Mouse (Mus musculus) layer of hippocampus, postnatal 10 days (tissue): ENCODE data around the gene Brd3os. TPM values are rescaled to one million over a fixed set of nuclear protein-coding genes. Genes with fewer than 3 reads are reported as not detected.

Experiments
- DNase-seq, 2 experiments: peaks; one replicate each; pipeline ENCODE4 v3.0.0; 2021; ENCODE audit warnings: low spot score in 2 of 2
- total RNA-seq, 2 experiments: library from RNA; stranded (reverse); gene quantifications; 2 replicates each; pipeline ENCODE4 v1.2.3; 2021

Gene Brd3os
- total RNA-seq, 2 experiments from 2014 or later, result 25.3 to 26.6 TPM

DNA sequence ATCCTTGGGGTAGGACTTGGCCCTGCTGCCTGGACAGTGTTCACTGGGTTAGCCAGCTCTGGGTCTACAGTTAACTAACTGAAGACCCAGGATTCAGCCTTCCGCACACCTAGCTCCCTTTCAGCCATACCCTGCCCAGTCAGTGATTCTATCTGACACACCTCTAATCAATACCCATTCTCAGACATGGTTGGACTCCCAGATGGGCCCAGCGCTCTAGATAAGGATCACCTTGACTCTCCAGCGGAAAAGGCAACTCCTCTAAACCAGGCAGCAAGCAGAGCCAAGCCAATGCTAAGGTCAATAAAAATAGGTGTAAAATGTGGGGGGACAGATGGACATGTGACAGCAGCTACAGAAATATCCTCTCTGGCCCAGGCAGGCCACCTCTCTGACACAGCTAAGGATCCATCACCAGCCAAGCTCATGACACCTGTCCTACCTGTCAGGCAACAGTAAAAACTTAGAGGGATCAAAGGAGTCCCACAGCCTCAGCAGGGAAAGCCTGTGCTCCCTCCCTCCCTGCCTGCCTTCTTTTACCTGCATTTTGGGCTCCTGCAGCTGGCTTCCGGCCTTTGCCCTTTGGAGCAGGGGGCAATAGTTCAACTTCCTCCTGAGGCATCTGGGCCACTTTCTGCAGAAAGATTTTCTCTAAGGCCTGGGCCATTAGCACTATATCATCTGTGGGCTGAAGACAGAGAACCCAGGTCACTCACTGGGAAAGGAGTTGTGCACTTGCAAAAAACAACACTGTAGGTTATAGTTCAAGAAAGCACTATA, 19.9 kb downstream of the Brd3os start:
- no peak for DNase-seq

DNA sequence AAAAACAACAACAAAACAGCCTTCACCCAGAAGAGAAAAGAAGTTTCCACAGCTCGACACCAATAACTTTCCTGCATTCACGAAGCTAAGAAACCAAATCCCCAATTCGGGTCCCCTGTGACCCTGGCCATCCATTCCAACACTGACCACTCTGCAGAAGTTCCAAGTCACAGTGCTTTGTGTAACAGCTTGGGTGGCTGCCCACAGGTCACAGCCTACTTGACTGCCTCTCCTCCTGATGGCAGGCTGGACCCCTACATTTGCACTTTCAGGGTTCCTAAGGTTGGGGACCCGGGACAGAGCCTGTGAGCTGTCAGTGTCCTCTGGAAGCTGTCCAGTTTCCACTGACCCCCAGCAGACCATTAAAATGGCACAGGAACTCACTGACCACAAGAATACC, 20.8 kb downstream of the Brd3os start:
- DNase-seq, result no peak

GRCm38 (mm10) chr2:27469292-27469990, 27.3 kb downstream of the Brd3os start:
- no peak for DNase-seq

DNA sequence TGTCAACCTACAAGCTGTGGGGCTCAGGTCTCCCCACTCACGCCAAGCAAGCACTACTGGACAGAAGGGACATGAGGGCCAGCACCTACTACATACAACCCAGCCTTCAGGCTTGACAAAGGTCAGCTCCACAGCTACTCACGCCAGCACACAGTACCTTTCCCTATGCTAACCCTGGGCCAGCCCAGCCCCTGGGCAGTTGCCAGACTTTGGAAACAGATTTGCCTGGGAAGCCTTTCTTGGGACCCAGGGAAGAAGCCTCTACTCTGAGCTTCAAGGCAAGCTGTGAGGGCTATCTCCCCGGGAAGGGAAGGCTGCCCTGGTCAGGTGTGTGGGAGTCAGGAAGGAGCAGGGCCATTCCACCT, 27.8 kb downstream of the Brd3os start:
- DNase-seq, result peak in 1 of 2 experiments; percentile 3

GRCm38 (mm10) chr2:27470535-27470934, 28.4 kb downstream of the Brd3os start:
- DNase-seq, result no peak

- DNase-seq, result no peak
These were observed 29.1 kb downstream of the Brd3os start for GRCm38 (mm10) chr2:27471170-27471584.

DNA sequence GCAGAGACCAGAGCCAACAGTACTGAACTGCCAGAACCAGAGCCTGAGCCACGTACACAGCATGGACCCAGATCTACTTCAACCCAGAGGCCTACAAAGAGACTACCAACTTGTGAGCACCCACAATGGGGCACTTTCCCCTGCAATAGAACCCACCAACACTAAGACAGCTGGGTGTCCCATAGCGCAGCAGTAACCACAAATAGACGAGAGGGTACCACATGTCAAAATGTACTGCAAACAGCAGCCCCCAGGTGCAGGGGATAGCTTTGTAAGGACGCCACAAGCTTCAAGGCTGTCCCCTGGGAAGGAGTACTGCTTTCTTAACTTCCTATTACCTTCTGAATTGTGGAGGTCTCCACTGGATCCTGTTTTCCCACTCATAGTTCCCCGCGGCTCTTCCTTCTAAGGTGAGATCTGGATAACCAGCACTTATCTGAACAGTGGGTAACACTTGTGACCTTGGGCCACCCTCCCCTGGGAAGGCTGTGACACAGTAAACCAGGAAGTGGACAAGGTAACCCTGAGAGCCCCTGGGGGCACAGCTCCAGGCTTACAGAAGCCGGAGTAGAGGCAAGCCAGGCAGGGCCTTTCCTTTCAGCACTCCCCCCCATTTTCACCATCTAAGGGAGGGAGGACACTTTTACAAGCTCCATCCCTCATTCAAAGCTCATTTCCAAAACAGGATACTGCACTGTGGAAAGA, 31.1 kb downstream of the Brd3os start:
- DNase-seq, result peak in 1 of 2 experiments; percentile 2

DNA sequence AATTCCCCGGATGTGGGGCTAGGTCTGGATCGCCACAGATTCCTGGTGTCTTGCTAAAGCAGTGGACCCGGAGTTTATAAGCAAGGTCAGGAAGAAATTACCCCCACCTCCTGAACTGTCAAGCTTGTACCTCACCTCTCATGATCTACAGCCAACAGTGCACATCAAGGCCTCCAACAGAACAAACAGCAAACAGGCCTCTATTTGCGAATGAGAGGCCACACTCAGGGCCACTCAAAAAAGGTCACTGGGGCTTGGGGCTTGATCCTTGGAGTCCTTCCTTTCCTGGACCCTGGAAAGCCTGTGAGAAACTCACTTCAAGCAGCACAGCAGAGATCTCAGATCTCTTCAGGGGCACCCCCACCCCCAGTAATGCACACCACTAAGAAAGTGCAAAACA, 31.8 kb downstream of the Brd3os start:
- no peak for DNase-seq

DNA sequence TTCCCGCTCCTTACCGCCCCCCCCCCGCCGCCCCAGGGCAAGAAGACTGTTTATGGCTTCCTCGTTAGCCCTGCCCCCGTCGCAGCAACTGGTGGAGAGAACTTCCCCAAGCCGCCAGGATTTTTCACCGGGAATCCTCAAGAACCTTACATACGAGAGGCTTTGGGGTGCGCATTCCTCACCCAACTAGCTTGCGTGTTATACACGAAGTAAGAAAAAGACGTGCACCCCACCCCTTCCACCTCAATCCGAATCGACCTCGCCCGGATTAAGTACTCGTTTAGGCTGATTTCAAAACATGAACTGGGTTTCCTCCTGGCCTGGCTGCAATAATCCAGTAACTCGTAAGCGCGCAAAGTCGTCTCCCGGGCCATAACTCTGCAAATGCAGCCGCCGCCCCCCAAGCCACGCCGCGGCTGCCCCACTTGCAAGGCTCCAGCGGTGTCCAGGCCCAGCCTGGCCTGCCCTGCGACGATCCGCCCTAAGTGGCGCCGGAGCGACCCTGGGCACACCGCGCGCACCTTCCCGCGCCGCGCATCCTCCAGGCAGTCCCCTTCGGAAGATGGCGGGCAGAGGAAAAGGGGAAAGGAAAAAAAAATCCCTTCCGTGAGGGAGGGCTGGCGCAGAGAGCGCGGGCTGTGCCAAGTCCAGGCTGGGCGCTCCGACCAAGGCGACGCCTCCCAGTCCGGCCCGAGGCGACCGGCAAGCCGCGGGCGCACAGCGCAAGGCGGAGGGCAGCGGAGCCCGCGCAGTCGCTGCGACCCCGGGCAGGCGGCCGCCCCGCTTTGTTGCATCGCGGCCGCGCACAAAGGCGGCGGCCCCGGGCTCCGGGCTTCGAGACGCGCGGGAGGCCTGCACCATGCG, 32.7 kb downstream of the Brd3os start:
- DNase-seq, result peak in 1 of 2 experiments; percentile 59

- DNase-seq, result peak; percentile 86 to 92
These were observed 33.6 kb downstream of the Brd3os start for GRCm38 (mm10) chr2:27475495-27476302.

GRCm38 (mm10) chr2:27476303-27477192, 34.4 kb downstream of the Brd3os start:
- DNase-seq, result no peak

- DNase-seq, result no peak
These were observed 37.7 kb downstream of the Brd3os start for GRCm38 (mm10) chr2:27479821-27480220.

DNA sequence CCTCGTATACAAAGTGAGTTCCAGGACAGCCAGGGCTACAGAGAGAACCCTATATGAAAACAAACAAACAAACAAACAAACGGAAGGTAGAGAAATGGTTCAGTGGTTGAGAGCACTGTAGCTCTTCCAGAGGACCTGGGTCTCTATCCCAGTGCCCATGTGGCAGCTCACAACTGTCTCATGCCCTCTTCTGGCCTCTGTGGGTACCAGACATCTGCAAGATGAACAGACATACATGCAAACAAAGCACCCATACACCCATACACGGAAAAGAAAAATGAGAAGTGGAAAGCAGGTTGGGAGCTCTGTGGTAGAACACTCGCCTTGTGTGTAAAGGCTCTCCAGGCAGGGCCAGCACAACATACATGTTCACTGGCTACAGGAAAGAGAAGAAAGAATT, 38.2 kb downstream of the Brd3os start:
- DNase-seq, result no peak

- DNase-seq, result no peak
These were observed 40.2 kb downstream of the Brd3os start for GRCm38 (mm10) chr2:27482265-27482861.

DNA sequence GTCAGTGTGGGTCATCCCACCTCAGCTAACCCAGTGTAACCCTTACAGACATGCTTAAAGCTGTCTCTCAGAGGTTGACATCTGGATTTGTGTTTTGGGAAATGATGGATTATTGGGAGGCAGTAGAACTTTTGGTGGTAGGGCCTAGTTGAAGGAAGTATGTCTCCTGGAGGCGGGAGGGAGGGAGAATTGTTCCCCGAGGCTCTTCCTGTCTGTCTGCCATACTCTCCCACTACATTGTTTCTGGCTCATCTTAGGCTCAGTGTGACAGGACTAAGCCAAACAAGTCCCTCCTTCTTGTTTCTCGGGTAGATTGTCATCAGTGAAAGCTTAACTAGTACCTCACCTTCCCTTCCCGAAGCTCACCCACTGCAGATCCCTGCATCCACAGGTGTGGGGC, 44.6 kb downstream of the Brd3os start:
- no peak for DNase-seq

DNA sequence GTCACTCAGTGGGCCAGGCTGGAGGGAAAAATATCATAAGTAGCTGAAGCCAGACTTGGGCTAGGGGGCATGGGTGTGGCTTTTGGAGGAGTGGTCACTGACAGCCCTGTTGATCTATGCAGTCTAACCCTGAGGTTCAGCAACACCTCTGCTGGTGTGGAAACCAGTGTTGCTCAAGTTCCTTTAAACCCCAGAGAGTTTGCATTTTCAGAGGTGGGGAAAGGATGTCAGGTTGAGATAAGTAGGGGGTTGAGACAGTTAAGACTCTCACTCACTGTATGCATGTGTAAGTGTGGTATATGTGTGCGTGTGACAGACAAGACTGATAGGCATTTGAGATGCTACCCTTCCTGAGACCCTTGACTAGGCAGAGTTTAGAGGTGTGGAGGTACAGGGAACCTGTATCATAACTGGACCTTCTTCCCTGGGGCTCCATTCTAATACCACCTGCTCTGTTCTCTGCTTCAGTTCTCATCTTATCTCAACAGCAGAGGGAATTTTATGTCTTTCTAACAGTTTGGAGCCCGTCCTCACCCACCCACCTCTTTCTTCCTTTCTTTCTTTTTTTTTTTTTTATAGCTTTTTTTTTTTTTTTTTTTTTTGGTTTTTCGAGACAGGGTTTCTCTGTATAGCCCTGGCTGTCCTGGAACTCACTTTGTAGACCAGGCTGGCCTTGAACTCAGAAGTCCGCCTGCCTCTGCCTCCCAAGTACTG, 45.4 kb downstream of the Brd3os start:
- DNase-seq, result no peak

DNA sequence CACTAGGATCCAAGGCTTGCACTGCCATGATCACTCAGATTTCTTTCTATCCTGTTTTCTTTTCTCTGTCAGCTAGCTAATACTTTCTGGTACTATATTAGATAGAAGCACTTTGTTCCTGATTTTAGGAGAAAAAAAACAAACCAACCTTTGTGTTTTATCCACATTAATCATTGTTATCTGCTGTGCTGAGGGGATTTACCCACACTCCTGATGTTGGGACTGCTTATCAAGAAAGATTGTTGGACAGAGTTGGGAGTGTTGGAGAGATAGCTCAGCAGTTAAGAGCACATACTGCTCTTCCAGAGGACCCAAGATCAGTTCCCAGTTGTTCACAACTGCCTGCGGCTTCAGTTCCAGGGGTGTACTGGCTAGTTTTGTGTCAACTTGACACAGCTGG, 46.2 kb downstream of the Brd3os start:
- no peak for DNase-seq

GRCm38 (mm10) chr2:27490939-27491338, 48.8 kb downstream of the Brd3os start:
- DNase-seq, result no peak
